24 mouse cellular contexts compared by ENCODE assay signal in the genomic region with DNA sequence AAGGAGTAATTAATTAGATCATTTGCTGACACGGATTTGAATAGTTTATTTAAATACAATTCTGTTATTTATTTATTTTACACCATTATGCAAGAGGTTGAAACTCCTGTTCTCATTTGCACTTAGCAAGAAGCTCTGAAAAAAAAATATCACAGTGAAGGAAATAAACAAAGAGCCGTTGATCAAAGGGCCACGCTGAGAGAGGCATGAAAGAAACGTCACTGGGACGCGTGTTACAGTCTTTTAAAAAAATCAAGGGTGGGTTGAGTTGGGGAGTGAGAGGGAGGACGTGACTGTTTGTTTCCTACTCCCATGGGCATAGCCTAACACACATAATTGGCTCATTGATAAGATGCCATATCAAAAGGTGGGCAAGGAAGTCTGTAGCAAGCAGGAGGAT.
DNase-seq lines count a peak whose midpoint lies in the region; ATAC-seq and TF ChIP-seq lines count a peak whose summit lies in the region.
"Had no signal": no experiment of that assay in that cellular context is flagged by ENCODE, and none has a peak within 500 bp of the region (broad histone marks: within the 10 kb centered on the region; RNA-seq: fewer than 3 reads in every experiment).

No protein-coding gene starts in this region.

- 12% methylated on average over 7 of the region's 7 CpGs for whole genome bisulfite sequencing in forebrain, embryonic 13.5 days
- WGBS in forebrain, embryonic 12.5 days = 21% methylated on average over 7 of the region's 7 CpGs

- no peak overlapping the region for H3K27ac ChIP-seq in forebrain, embryonic 13.5 days
- H3K27ac ChIP-seq in forebrain, embryonic 12.5 days = no peak overlapping the region
- H3K27ac ChIP-seq in layer of hippocampus, adult 2 months = peak overlapping the region; percentile 75
- H3K27ac ChIP-seq: embryonic facial prominence, embryonic 10.5 days; embryonic facial prominence, embryonic 12.5 days; forebrain, embryonic 15.5 days had no signal

- H3K9ac ChIP-seq in forebrain, embryonic 13.5 days = no peak overlapping the region
- H3K9ac ChIP-seq in forebrain, embryonic 12.5 days = no peak overlapping the region
- H3K9ac ChIP-seq: embryonic facial prominence, embryonic 12.5 days; forebrain, embryonic 15.5 days; forebrain, postnatal 0 days had no signal

- peaks cover 51% of the 10 kb centered on the region for H3K4me1 ChIP-seq in forebrain, embryonic 13.5 days
- H3K4me1 ChIP-seq in forebrain, embryonic 12.5 days = peaks cover 33% of the 10 kb centered on the region

- H3K4me2 ChIP-seq in forebrain, embryonic 13.5 days = peak overlapping the region; percentile 43; the same call in 1 of the 2 replicates
- no peak overlapping the region for H3K4me2 ChIP-seq in forebrain, embryonic 12.5 days
- H3K4me2 ChIP-seq: embryonic facial prominence, embryonic 12.5 days had no signal

- no peak overlapping the region for H3K4me3 ChIP-seq in forebrain, embryonic 13.5 days
- no peak overlapping the region for H3K4me3 ChIP-seq in forebrain, embryonic 12.5 days (replicated peaks)
- H3K4me3 ChIP-seq in layer of hippocampus, adult 2 months = no peak overlapping the region
- H3K4me3 ChIP-seq: embryonic facial prominence, embryonic 10.5 days; embryonic facial prominence, embryonic 12.5 days had no signal

- TF ChIP-seq CTCF in layer of hippocampus, adult 2 months (conservative IDR thresholded peaks at IDR 0.05) = no peak

- peaks cover 3% of the 10 kb centered on the region; the same call in 1 of the 2 replicates for H3K27me3 ChIP-seq in forebrain, embryonic 13.5 days
- no peaks in the 10 kb centered on the region for H3K27me3 ChIP-seq in forebrain, embryonic 12.5 days
- H3K27me3 ChIP-seq: CH12.LX; embryonic facial prominence, embryonic 12.5 days; forebrain, embryonic 15.5 days had no signal

- H3K36me3 ChIP-seq in forebrain, embryonic 13.5 days (ENCODE audit: poor library complexity, severe bottlenecking) = no peaks in the 10 kb centered on the region
- H3K36me3 ChIP-seq in forebrain, embryonic 12.5 days (replicated peaks) = no peaks in the 10 kb centered on the region
- H3K36me3 ChIP-seq: embryonic facial prominence, embryonic 10.5 days; embryonic facial prominence, embryonic 12.5 days; forebrain, embryonic 15.5 days; G1E had no signal

- no peak for ATAC-seq in forebrain, embryonic 13.5 days
- ATAC-seq in forebrain, embryonic 12.5 days (ENCODE audit: low FRiP score) = no peak
- ATAC-seq in megakaryocyte progenitor cell, adult 5-6 weeks (replicated peaks; ENCODE audit: poor library complexity) = no peak
- ATAC-seq: CD4-positive, CD25-positive, alpha-beta regulatory T cell, adult 4 months; forebrain, postnatal 0 days had no signal

- H3K9me3 ChIP-seq in forebrain, embryonic 13.5 days (replicated peaks) = no peaks in the 10 kb centered on the region
- no peaks in the 10 kb centered on the region for H3K9me3 ChIP-seq in forebrain, embryonic 12.5 days
- H3K9me3 ChIP-seq: embryonic facial prominence, embryonic 10.5 days; embryonic facial prominence, embryonic 12.5 days; forebrain, embryonic 15.5 days had no signal

- peak; percentile 63 for DNase-seq in heart, adult 11 months
- DNase-seq in heart, adult 18-20 months = no peak
- no peak for DNase-seq in layer of hippocampus, adult 2 months (ENCODE audit: low spot score in 2 of 2)
- no peak for DNase-seq in layer of hippocampus, postnatal 14 days (ENCODE audit: low spot score in 2 of 2)
- DNase-seq in MN1 (ENCODE audit: low spot score) = peak; percentile 56
- DNase-seq: adrenal gland, adult 2 months; adrenal gland, postnatal 10 days; adrenal gland, postnatal 25 days; B cell, adult 2 months; cerebellum, adult 11-12 months; cerebellum, adult 2 months; cerebellum, adult 9-10 months; cerebellum, postnatal 10 days; cerebellum, postnatal 25 days; forebrain, postnatal 0 days had no signal

Comparison
In these comparisons a context has a peak if more than half of its experiments do, and no peak if none do; other contexts are left out.
1. DNase-seq: peak in heart, adult 11 months (single experiment) and MN1 (single experiment); none in heart, adult 18-20 months (0 of 2), layer of hippocampus, adult 2 months (0 of 2) and layer of hippocampus, postnatal 14 days (0 of 2).